Mouse (Mus musculus) megakaryocyte, adult 5-6 weeks (primary cell): ENCODE data around the gene Gne. TPM values are rescaled to one million over a fixed set of nuclear protein-coding genes. Genes with fewer than 3 reads are reported as not detected.

Experiments used
- ATAC-seq: 2 replicates; pipeline ENCODE4 v1.8.0; 2016; ENCODE audit warnings: mild to moderate bottlenecking, inconsistent platforms; ENCODE audit not compliant: poor library complexity, severe bottlenecking
- total RNA-seq, 2 experiments: library from RNA; stranded (forward) in 1 of 2; stranded (reverse) in 1 of 2; fragments of 153-499, 151-499 nt in 1 of 2; fragments of 221-1000, 200-1000 nt in 1 of 2; gene quantifications; 2 replicates each; pipeline versions ENCODE4 v1.2.3 to v1.2.4; 2015 to 2017

Gene Gne
- total RNA-seq, 2 experiments from 2014 or later = 7.7 to 15.8 TPM

- ATAC-seq = no peak
Measured at GRCm38 (mm10) chr4:44028303-44029135, 55.5 kb downstream of the Gne start.

- no peak for ATAC-seq
Measured at GRCm38 (mm10) chr4:44025570-44025969, 58.4 kb downstream of the Gne start.

- ATAC-seq = no peak
Measured at GRCm38 (mm10) chr4:44024241-44024640, 59.7 kb downstream of the Gne start.

- ATAC-seq = no peak
Measured at GRCm38 (mm10) chr4:44023681-44024080, 60.3 kb downstream of the Gne start.

- ATAC-seq = no peak
Measured at GRCm38 (mm10) chr4:44022766-44023165, 61.2 kb downstream of the Gne start.

- ATAC-seq = peak; percentile 67
Measured at GRCm38 (mm10) chr4:44022323-44022722, 61.7 kb downstream of the Gne start.

- no peak for ATAC-seq
Measured at GRCm38 (mm10) chr4:44016791-44017190, 67.2 kb downstream of the Gne start.

- ATAC-seq = no peak
Measured at GRCm38 (mm10) chr4:44016071-44016470, 67.9 kb downstream of the Gne start.

- ATAC-seq = no peak
Measured at GRCm38 (mm10) chr4:44013391-44014070, 70.4 kb downstream of the Gne start.

GRCm38 (mm10) chr4:44012376-44013367 is 71.3 kb downstream of the Gne start:
- peak; percentile 93 for ATAC-seq

GRCm38 (mm10) chr4:44011799-44012198 is 72.2 kb downstream of the Gne start:
- ATAC-seq = no peak

- no peak for ATAC-seq
Measured at GRCm38 (mm10) chr4:44010893-44011292, 73.1 kb downstream of the Gne start.

GRCm38 (mm10) chr4:44010176-44010575 is 73.8 kb downstream of the Gne start:
- no peak for ATAC-seq

- ATAC-seq = no peak
Measured at GRCm38 (mm10) chr4:44004623-44005409, 79.2 kb downstream of the Gne start.

GRCm38 (mm10) chr4:44004126-44004525 is 79.9 kb downstream of the Gne start, which contains the start of gene Clta:
Gene Clta, plus strand, starts transcription at chr4:44004452.
- peak; percentile 57; the same call in 1 of the 2 replicates for ATAC-seq

- no peak for ATAC-seq
Measured at GRCm38 (mm10) chr4:44003622-44004021, 80.4 kb downstream of the Gne start.

- no peak for ATAC-seq
Measured at GRCm38 (mm10) chr4:43994342-43994741, 89.6 kb downstream of the Gne start.

GRCm38 (mm10) chr4:43993072-43993471 is 90.9 kb downstream of the Gne start:
- ATAC-seq = no peak

GRCm38 (mm10) chr4:43988976-43989375 is 95.0 kb downstream of the Gne start:
- ATAC-seq = no peak

- ATAC-seq = no peak
Measured at GRCm38 (mm10) chr4:43984326-43984725, 99.7 kb downstream of the Gne start.
